ENCODE assay signal across 8 mouse cellular contexts in genomic region chr11:24162056-24162455, GRCm38 (mm10).
DNase-seq lines count a peak whose midpoint lies in the region; ATAC-seq lines count a peak whose summit lies in the region.
"Had no signal": no experiment of that assay in that cellular context is flagged by ENCODE, and none has a peak within 500 bp of the region (broad histone marks: within the 10 kb centered on the region; RNA-seq: fewer than 3 reads in every experiment).

No protein-coding gene starts in this region.

- H3K4me1 ChIP-seq in lung, embryonic 15.5 days: peaks cover 10% of the 10 kb centered on the region
- peaks cover 72% of the 10 kb centered on the region for H3K4me1 ChIP-seq in forebrain, embryonic 13.5 days
- H3K4me1 ChIP-seq in hindbrain, embryonic 12.5 days: peaks cover 20% of the 10 kb centered on the region
- H3K4me1 ChIP-seq in midbrain, embryonic 14.5 days (ENCODE audit: control insufficient read depth, insufficient read depth, low read length): peaks cover 30% of the 10 kb centered on the region

- peak; percentile 77; the same call in 1 of the 2 replicates for ATAC-seq in lung, embryonic 15.5 days (ENCODE audit: borderline replicate concordance, extremely low read depth, low FRiP score, low TSS enrichment)
- peak; percentile 88 for ATAC-seq in forebrain, embryonic 13.5 days
- ATAC-seq in hindbrain, embryonic 12.5 days (ENCODE audit: low FRiP score): peak; percentile 72
- ATAC-seq in midbrain, embryonic 14.5 days (ENCODE audit: low FRiP score, low TSS enrichment): peak; percentile 74
- ATAC-seq in activated CD4-positive, CD25-positive, alpha-beta regulatory T cell, adult 4 months: no peak

- H3K36me3 ChIP-seq in lung, embryonic 15.5 days: peaks cover 13% of the 10 kb centered on the region
- peaks cover 38% of the 10 kb centered on the region for H3K36me3 ChIP-seq in forebrain, embryonic 13.5 days (ENCODE audit: poor library complexity, severe bottlenecking)
- peaks cover 31% of the 10 kb centered on the region for H3K36me3 ChIP-seq in hindbrain, embryonic 12.5 days
- peaks cover 25% of the 10 kb centered on the region for H3K36me3 ChIP-seq in midbrain, embryonic 14.5 days (ENCODE audit: control insufficient read depth, insufficient read depth, low read length)

- 0 out of 2 replicates have a peak overlapping the region, but pooled peaks have one; percentile 53 for H3K27ac ChIP-seq in lung, embryonic 15.5 days
- 0 out of 2 replicates have a peak overlapping the region, but pooled peaks have one; percentile 2 for H3K27ac ChIP-seq in forebrain, embryonic 13.5 days
- H3K27ac ChIP-seq in hindbrain, embryonic 12.5 days: peak overlapping the region; percentile 23; the same call in 1 of the 2 replicates
- no peak overlapping the region for H3K27ac ChIP-seq in midbrain, embryonic 14.5 days (replicated peaks; ENCODE audit: low read depth, low read length)

- no peaks in the 10 kb centered on the region for H3K9me3 ChIP-seq in lung, embryonic 15.5 days
- H3K9me3 ChIP-seq in forebrain, embryonic 13.5 days (replicated peaks): no peaks in the 10 kb centered on the region
- no peaks in the 10 kb centered on the region for H3K9me3 ChIP-seq in hindbrain, embryonic 12.5 days (replicated peaks)
- no peaks in the 10 kb centered on the region for H3K9me3 ChIP-seq in midbrain, embryonic 14.5 days (ENCODE audit: control insufficient read depth, low read length)

- H3K27me3 ChIP-seq in lung, embryonic 15.5 days: no peaks in the 10 kb centered on the region
- no peaks in the 10 kb centered on the region for H3K27me3 ChIP-seq in forebrain, embryonic 13.5 days
- H3K27me3 ChIP-seq in hindbrain, embryonic 12.5 days: no peaks in the 10 kb centered on the region
- no peaks in the 10 kb centered on the region for H3K27me3 ChIP-seq in midbrain, embryonic 14.5 days (ENCODE audit: control insufficient read depth, insufficient read depth, low read length)

- no peak for DNase-seq in lung, adult 18-20 months
- DNase-seq in midbrain, embryonic 14.5 days: peak; percentile 85
- DNase-seq in gastrocnemius, postnatal 25 days: no peak

- 22% methylated on average over 7 of the region's 7 CpGs for whole genome bisulfite sequencing in lung, embryonic 15.5 days
- 9% methylated on average over 7 of the region's 7 CpGs for WGBS in forebrain, embryonic 13.5 days
- WGBS in hindbrain, embryonic 12.5 days: 36% methylated on average over 7 of the region's 7 CpGs
- WGBS in midbrain, embryonic 14.5 days: 37% methylated on average over 7 of the region's 7 CpGs

- no peak overlapping the region for H3K4me2 ChIP-seq in lung, embryonic 15.5 days
- H3K4me2 ChIP-seq in forebrain, embryonic 13.5 days: no peak overlapping the region
- H3K4me2 ChIP-seq in hindbrain, embryonic 12.5 days (replicated peaks): no peak overlapping the region
- no peak overlapping the region for H3K4me2 ChIP-seq in midbrain, embryonic 14.5 days (ENCODE audit: low read length)

- no peak overlapping the region for H3K4me3 ChIP-seq in lung, embryonic 15.5 days
- no peak overlapping the region for H3K4me3 ChIP-seq in forebrain, embryonic 13.5 days
- H3K4me3 ChIP-seq in hindbrain, embryonic 12.5 days: no peak overlapping the region
- no peak overlapping the region for H3K4me3 ChIP-seq in midbrain, embryonic 14.5 days (replicated peaks; ENCODE audit: low read depth, low read length)
- H3K4me3 ChIP-seq: myocyte had no signal

- no peak overlapping the region for H3K9ac ChIP-seq in lung, embryonic 15.5 days
- no peak overlapping the region for H3K9ac ChIP-seq in forebrain, embryonic 13.5 days
- H3K9ac ChIP-seq in hindbrain, embryonic 12.5 days: no peak overlapping the region
- no peak overlapping the region for H3K9ac ChIP-seq in midbrain, embryonic 14.5 days (replicated peaks; ENCODE audit: low read length)
